Mouse (Mus musculus) cerebellum, postnatal 14 days (tissue): ENCODE measurements at regions not wholly inside any gene's neighbourhood (a gene's known extent, or its start where the extent isn't known, plus 50 kb on each side); places are given as distances from the start of the nearest gene placed in this dataset.

Source experiments
- DNase-seq, 2 experiments: peaks; one replicate each; pipeline ENCODE4 v3.0.0; 2021; ENCODE audit warnings: mixed read lengths in 2 of 2

DNA sequence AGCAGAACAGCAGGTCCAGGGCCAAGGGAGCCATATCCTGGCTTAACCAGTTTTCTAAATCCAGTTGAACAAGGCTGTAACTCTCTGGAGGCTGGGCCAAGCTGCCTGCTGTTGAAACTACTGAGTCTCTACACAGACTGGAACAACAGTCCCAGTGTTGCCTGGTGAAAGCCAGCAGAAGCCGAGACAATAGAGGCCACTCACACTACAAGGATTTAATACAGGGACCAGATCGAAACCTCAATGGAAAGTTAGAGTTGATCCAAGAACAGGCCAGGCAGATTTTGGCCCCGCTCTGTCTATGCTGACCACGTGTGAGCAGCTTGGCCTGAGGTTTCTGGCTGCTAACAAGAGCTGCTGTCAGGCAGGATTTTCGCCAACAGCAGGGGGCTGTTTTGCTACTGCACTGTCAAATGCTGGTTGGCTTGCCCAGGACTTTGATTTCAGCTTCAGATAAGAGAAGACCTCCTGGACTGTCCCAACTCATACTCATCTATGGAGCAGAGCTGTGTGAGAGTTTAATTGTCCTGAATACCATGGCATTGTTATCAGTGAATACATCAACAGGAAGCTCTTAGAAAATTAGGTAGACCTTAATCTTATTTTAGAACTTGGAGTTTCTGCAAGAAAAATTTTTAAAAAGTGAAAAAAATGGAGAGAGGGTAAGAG lies 95.7 kb upstream of the Pdzrn3 start:
- DNase-seq = peak; percentile 66 to 72

DNA sequence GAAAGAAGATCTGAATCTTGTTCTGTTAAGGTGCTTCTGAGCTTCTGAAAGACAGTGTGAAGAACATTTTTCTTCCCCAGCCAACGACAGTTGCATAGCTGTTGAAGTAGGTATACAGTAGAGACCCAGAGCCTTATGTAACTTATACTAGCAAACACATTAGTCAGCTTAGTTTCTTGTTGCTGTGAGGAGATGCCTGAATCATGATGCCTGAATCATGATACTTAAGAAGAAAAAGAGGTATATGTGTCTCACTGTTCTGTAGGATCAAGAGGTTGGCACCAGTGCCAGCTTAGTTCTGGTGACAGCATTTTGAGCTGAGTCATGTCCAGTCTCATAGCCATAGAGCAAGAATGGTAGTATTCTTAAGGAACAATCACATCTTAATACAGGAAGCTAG lies 87.2 kb upstream of the Pdzrn3 start:
- DNase-seq = no peak

- DNase-seq = no peak
These were observed 86.2 kb upstream of the Pdzrn3 start for GRCm38 (mm10) chr6:101463812-101464320.

GRCm38 (mm10) chr6:101446720-101447119 lies 69.0 kb upstream of the Pdzrn3 start:
- no peak for DNase-seq

GRCm38 (mm10) chr6:101446316-101446715 lies 68.6 kb upstream of the Pdzrn3 start:
- DNase-seq = no peak

- DNase-seq = no peak
These were observed 55.1 kb upstream of the Pdzrn3 start for GRCm38 (mm10) chr6:101432769-101433168.

- no peak for DNase-seq
These were observed 51.9 kb upstream of the Pdzrn3 start for GRCm38 (mm10) chr6:101429634-101430033.
